Mouse (Mus musculus): Measurements from ENCODE around the gene Fggy. TPM values are rescaled to one million over a fixed set of nuclear protein-coding genes. Genes with fewer than 3 reads are reported as not detected.

The Fggy gene
- total RNA-seq, 2 experiments from 2014 or later: 9.5 to 13.2 TPM

DNA sequence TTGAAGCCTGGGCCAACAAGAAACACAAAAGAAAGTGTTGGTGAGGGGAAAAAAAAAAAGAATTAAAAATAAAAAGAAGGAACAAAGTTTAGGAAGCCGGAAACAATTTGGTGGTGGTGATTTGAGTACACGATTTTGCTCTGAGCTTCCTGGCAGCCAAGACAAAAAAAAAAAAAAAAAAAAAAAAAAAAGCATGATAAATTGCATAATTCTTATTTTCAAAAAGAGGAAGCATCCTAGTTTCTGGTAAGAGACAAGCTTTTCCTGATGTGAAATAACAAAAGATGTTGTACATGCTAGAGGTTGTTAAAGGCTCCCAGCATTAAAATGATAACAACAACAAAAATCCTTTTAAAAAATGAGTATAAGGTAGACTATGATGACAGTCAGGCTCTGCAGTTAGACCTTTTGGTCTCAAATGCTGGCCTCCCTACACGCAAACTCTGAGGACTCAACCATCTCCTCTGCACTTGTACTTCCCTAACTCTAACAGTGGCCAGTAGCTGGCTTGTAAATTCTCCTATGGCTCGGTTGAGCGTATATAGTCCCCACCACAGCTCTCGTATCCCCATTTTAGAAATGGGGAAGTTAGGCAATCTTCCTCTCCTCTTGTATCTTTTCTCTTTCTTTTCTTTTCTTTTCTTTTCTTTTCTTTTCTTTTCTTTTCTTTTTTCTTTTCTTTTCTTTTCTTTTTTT lies 292.9 kb downstream of the Fggy start:
- no peak for DNase-seq (ENCODE audit: low spot score in 2 of 2)

DNA sequence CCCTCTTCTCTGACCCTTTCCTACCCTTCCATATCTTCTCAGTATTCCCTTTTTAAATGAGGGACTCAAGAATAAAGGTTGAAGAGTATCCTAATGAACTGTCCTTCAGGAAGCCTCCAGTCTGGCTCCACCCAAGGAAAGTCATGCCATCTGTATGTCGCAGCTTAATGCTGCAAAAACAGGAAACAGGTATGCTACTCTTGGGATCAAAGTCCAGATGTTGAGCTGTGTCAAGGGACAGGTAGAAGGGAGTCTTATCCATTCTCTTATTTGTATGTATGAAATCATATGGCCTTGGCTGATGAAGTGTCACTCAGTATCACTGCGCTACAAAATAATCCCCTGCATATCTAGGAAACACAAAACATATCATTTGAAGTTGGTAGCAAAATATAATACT lies 294.9 kb downstream of the Fggy start:
- DNase-seq (ENCODE audit: low spot score in 2 of 2): no peak

DNA sequence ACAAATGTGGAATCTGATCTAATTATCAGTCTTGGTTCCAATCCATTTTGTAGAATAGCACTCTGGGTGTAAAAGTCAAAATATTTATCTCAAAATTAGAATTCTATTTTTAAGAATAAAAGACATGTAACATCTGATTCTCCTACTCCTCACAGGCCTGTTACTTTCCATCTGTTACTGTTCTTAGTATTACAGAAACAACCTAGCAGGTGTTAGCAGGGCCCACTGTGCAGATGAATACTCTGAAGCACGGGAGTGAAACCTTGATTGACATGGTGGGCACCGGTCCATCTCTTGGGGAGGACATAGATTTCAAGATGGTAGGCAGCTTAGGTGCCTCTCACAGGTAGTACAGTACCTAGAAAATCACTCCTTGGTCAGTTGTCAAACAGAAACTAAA lies 298.7 kb downstream of the Fggy start:
- peak in 1 of 2 experiments; percentile 21 for DNase-seq (ENCODE audit: low spot score in 2 of 2)

DNA sequence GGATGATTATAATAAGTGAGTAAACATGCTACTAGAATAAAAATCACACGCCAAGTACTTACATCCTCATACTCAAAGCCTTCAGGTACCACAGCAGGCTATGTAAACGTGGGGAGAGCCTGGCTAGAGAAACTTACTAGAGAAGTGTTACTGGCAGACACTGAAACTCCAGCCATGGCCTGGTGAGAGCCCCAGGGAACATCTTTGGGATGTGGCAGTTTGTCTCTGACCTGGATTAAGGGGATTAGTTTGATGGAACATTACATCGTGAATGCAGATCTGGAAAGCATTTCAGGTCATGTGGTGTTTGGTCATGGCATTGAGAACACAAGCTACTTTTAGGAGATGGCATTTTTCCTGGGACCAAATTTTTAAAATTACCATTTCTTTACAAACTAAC lies 303.3 kb downstream of the Fggy start:
- no peak for DNase-seq (ENCODE audit: low spot score in 2 of 2)

DNA sequence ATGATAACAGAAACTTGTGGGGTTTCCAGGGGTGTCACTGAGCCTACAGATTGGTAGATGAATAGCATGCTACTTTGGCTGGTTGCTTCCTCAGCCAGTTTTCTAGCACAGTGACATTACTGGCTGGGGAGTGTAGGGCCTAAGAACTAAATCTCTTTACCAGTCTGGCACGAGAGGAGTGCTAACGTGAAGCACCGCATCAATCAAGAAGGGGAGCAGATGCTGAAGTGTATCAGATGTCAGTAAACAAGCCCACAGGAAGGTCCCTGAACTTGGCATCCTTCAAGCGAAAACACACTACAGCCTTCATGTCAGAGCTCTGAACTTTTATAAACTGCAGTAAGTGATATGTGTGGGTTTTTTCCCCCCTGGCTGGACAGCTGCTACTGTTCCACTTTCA lies 303.8 kb downstream of the Fggy start:
- DNase-seq (ENCODE audit: low spot score in 2 of 2): no peak

DNA sequence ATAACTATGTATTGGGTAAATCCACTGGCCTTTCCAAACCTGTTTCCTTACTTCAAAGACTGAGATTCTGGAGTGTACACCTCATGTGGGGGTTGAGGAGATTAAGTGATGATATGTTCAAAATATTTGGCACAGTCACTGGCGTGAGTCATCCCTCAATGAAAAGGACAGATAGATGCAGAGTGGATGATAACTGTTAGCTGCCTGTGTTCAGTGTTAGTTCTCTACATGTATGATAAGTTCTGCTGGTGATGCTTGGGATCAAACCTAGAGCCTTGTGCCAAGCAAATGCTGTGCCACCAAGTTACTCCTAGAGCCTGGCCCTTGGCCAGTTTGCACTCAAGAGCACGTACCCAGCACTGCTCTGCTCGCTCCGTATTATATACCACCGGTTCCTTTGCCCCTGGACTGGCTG lies 304.4 kb downstream of the Fggy start:
- DNase-seq (ENCODE audit: low spot score in 2 of 2): no peak

DNA sequence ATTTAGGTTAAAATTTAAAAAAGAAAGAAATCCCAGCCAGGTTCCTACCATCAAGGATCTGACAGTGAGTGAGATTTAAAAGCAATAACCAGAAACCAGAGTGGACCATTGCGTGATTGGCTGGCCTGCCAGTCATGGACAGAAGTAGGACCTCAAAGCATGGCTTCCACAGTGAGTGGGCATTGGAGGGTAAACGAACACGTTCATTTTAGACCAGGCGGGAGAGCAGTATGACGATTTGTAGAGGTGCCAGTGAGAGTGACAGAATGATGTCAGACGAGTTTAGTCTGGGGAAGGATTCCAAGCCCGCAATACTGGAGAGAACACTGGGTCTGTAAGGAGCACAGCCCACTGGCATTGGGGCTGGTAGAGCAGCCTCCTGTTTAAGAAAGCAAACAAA lies 305.0 kb downstream of the Fggy start:
- no peak for DNase-seq (ENCODE audit: low spot score in 2 of 2)

DNA sequence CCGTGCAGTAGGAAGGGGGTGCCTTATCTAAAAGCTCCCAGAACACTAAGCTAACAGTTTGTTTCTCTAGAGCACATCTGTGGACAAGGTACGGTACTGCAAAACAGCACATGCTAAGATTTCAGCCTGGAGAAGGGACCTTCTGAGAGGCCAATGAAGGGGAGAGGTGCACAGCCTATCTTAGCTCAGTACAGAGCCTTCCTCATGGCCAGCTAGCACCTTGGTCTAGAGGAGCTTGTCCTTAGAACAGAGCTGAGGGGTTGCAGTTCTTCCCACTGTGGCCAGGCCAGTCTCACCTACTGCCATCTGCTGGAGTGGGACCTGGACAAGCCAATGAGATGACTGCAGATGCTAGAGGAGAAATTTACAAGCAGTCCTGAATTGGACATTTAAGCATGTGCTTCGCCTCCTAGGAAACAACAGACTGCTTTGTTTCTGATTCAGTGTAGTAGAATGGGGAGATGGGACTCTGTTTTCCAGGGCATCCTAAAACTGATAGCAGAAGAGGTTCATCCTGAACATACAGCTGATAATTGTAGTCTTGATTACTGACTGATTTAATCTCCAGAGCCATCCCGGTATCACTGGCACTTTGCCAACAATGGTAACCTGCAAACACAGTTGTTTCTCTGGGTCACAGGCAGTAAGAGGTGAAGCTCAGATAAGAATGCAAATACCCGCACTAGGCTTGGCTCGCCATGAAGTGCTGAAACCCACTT lies 305.6 kb downstream of the Fggy start:
- no peak for DNase-seq (ENCODE audit: low spot score in 2 of 2)

DNA sequence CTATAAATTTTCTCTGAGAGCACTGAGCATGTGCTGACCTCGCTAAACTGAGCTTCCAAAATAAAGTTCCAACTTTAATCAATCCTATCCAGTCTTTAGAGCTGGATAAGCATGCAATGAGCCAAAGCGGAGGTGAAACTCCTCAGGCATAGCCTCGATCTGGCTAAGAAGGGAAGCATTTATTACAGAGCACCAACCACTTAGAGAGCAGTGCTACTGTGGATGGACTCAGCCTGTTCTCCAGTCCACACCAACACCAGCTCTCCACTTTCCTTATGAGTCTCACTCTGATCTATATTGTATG lies 306.1 kb downstream of the Fggy start:
- no peak for DNase-seq (ENCODE audit: low spot score in 2 of 2)

DNA sequence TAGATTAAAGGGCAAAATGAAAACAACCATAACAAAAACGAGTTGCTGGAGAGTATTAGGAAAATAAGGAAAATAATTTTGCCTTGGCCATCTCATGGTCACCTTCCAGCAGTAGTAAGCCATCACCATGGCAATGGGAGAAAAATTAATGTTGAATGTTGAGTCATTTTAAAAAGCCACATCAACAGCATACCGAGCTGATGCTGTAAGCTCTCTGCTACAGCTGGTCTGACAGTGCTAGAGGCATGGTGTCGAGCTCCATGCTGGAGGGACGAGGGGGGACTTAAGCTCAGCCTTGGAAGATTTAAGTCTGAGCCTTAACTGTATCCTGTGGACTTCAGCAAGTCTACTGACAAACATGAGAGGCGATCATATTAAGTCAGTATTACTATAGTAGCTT lies 307.9 kb downstream of the Fggy start:
- DNase-seq (ENCODE audit: low spot score in 2 of 2): no peak

DNA sequence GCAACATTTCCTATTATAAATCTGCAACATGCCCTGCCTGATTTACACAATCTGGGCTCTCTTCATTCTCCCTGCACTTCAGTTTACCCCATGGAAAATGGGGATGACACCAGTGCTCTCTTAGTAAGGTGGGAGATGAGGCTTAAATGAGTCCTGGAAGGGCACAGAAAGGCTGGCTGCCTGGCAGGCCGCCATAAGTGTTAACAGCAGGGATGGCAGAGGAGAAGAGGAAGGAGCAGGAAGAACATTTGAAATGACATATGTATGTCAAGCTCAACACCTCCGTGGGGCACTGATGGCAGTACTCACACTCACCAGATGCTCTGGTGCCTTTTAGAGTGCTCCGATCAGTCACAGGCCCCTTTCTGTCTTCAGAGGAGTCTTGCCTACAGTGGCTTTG lies 308.6 kb downstream of the Fggy start:
- DNase-seq (ENCODE audit: low spot score in 2 of 2): no peak

DNA sequence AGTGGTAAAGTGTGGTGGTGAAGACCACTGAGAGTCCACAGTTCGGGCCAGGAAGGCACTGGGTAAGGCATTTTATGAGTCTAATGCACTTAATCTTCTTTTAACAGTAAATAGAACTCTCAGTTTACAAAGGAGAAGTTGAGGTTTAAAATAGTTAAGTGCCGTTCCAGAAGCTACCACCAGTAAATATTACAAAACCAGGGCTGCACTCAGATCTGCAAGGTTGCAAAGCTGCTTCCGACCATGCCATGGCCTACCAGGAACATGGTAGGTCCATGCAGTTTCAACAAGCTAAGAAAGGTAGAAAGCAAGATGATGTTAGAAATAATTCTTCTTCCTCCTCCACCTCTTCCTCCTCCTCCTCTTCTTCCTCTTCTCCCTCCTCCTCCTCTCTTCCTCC lies 309.8 kb downstream of the Fggy start:
- no peak for DNase-seq (ENCODE audit: low spot score in 2 of 2)

DNA sequence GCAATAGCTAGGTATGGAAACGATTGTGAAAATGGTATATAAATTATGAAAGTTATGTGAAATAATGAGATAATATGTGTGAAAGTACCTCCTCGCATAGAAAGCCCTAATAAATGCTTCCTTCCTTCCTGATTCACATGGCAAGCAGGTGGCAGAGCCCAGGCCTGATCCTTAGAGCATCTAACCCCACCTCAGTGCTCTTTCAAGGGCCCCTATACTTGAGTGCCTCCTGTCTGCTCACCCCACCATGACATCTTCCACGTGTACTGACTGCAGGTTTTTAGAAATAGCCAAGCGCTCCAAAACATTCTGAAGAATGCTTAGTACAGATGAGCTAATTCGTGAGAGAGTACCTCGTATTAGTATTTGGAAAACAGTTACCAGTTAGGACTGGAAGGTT lies 311.0 kb downstream of the Fggy start:
- no peak for DNase-seq (ENCODE audit: low spot score in 2 of 2)

DNA sequence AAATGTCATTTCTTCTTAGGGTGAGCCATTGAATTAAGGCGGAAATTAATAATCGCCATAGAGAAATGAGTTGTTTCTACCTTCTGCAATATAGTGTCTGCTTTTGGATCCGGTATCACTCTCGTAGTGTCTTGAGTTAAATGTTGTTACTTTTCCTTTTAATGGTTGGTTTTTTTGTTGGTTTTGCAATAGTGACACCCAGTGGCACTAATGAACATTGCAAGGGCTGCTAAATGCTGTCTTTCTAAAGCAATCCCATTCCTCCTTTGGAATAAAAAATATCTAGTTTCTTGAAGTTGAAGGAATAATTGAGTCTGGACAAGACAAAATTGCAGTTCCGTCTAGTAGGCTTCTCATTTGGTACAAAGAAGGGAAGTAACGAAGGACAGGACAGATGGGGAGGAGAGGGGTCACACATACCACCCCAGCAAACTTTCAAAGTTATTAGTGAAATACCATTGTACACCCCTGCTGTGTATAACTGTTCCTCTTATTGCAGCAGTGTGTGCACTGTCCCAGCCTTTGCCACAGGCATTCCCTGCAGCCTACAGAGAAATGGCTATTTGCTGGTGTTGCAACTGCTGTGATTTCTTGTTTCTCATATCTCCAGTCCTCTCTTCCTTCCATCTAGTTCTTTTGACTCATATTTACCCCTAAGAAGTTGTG lies 314.0 kb downstream of the Fggy start:
- DNase-seq (ENCODE audit: low spot score in 2 of 2): peak; percentile 57 to 79

DNA sequence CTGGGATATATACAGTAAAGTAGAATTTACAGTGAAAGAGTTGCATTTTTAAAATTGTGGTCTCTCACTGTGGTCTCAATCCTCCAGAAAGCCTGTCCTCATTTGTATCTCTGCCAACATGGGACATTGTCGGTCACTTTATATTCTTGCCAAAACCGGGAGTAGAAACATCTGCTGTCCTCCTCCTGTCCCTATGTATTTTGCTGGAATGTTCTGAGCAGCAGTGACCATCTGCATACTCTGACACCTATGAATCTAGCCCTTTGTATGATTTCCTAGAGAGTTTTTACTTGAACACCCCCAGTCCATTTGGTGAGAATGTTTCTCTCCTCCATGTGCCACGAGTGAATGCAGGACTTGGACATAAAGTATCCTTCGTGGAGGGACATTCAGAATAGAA lies 318.6 kb downstream of the Fggy start:
- no peak for DNase-seq (ENCODE audit: low spot score in 2 of 2)

DNA sequence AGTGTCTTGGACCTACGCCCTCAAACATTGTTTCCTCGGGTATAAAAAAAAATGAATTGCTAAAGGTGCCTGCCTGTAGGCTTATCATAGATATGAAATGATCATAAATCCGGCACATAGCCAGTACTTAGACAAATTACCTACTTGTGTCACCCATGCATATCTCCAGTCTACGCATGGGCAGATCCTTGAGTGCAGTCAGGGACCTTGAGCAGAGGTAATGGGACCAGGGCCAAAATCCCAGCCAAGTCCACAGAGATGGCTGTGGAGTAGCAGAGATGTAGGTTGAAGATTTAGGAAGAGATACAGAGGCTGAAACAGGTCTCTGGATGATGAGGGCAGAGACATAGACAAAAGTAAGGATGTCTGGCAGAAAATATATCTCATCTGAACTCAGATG lies 320.1 kb downstream of the Fggy start:
- no peak for DNase-seq (ENCODE audit: low spot score in 2 of 2)

DNA sequence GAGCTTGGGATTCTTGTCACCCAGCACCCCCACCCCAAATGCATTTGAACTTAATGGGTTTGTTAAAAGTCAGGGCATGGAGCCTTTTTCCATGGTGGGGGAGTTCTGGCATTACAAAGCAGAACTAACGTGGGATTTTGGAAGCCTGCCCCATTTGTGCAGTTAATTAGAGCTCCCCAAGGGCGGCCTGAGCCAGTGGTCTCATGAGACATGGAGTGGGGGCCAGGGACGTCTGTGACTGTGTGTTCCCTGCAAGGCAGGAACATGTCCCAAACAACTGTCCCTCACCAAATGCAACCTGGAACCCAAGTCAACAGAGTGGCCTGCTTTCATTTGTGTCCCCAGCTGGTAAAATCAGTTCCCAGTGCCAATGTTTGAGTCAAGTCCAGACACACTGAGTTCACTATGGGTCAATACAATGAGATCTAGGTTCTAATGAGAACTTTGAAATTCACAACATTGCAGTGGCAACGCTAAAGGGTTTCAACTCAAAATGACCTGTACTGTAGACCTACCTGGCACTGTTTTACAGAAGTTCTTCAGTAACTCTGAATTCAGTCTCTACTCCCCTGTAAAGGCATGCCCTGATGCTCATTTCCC lies 324.5 kb downstream of the Fggy start:
- DNase-seq (ENCODE audit: low spot score in 2 of 2): no peak

DNA sequence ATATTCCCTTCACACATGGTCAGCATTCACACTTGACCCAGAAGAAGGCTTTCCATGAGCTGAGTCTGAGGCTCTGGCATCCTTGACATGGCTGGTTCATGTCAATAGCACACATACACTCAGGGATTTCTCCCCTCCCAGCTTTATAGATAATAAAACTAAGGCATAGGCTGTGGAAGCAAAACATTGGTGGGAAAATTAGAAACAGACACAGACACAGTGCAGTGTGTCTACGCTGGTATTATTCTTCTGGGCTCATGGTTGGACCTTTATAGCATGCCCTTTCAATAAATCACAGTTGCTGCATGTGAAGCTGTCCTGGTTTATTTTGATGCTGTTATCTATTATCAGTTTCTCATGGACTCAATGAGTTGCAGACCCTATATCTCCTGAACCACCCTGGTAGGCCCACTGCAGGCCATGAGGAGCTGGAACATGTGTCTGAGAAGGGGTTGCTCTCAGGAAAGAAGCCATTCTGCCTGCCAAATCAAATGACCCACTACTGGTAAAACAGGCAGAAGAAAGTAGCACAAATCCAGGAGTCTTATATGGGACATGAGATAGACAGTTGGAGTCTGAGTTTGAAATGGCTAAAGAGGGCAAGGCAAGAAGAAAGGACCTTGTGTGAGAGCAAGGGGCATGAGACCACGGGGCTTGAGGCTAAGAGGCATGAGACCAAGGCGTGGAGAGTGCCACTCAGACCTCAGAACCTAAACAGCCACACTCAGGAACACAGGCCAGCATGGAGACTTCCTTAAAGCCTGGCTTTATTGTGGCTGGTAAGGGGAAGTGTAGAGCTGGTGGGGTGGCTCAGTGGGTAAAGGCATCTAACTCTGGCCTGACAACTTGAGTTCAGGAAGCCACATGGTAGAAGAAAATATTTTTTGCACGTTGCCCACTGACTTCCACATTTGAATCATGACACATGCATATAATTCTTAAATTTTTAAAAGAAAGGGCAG lies 327.2 kb downstream of the Fggy start:
- no peak for DNase-seq (ENCODE audit: low spot score in 2 of 2)

DNA sequence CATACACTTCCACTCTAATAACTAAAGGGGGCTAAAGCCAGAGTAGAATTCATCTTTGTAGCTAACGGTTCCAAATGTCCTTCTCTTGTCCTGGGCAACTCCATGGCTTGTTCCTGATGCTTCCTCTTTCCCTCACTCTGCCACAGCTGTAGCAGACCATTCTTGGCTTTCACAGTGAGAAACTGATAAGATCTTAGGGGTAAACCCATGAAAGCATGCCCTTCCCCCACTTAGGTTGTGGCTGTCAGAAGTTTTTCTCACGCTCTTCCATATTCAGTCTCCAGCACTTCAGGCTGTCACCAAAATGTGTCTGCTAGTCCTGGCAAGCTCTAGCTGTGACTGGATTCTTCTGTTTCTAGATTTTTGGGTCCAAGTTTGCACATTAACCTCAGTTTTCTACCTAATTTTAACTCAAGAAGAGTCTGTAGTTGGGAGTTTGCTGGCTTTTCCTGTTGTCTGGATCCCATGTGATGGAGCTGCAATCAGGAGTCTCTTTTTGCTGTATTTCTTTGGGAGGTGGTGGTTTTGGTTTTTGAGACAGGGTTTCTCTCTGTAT lies 338.0 kb downstream of the Fggy start:
- DNase-seq (ENCODE audit: low spot score in 2 of 2): no peak

DNA sequence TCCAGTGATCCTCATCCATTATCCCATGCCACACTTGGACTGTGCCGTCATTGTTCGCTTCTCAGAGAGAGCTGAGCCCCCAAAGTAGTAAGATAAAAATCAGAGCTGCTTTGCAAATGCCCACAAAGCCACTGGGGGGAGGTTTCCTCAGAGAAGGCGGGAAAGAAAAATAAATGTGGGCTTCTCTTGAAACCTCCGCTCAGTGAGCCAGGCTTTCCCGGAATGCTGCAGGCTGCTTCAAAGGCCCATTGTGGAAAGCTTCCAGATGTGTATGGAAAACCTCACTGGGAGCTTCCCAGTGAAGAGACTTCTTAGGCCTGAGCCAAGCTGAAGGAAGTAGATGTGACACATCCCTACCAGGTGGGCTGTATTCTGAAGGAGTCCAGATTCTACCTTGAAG lies 339.3 kb downstream of the Fggy start:
- DNase-seq (ENCODE audit: low spot score in 2 of 2): no peak

All from layer of hippocampus, postnatal 14 days (tissue).